Mouse (Mus musculus): Measurements from ENCODE around the gene Ndufs7.
"Not testable (repeated sequence)": the region's sequence is repeated elsewhere in the genome, so short reads cannot be mapped to it uniquely, and the experiment has no call there.

Gene Ndufs7

GRCm38 (mm10) chr10:80248971-80249640 lies at the start of gene Ndufs7:
Gene Ndufs7, plus strand, starts transcription at chr10:80249121.
- DNase-seq: peak; percentile 97

- peak; percentile 84 for DNase-seq
These were observed 49.4 kb upstream of the Ndufs7 start for GRCm38 (mm10) chr10:80199440-80200008.

GRCm38 (mm10) chr10:80200485-80200884 lies 48.4 kb upstream of the Ndufs7 start:
- no peak for DNase-seq

GRCm38 (mm10) chr10:80204055-80204454 lies 44.9 kb upstream of the Ndufs7 start:
- no peak for DNase-seq

GRCm38 (mm10) chr10:80207201-80207600 lies 41.7 kb upstream of the Ndufs7 start:
- DNase-seq: no peak

GRCm38 (mm10) chr10:80207676-80208075 lies 41.2 kb upstream of the Ndufs7 start:
- DNase-seq: no peak

GRCm38 (mm10) chr10:80208248-80208647 lies 40.7 kb upstream of the Ndufs7 start:
- no peak for DNase-seq

DNA sequence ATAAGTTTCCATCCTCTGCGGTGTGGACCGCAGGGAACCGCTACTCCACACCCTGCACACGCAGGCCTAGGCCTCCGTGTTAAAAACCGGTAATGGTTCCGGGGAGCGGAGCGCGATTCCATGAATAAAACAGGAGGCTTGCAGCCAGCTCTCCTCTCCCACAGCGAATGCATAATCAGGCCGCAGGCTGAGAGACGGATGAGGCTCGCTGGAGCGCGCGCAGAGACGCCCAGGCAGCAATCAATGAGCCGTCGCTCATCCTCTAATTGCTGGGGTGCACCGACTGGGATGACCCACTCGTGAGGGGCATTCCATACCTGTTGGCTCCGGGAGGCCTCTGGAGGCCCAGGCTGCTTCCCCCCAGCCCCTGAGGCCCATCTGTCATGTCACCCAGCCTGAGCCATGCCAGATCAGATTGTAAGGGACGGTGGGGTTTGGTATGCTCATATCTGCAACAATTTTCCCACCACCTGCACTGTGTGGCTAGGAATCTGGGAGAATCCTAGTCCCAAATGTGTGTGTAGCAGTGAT lies 40.0 kb upstream of the Ndufs7 start:
- no peak for DNase-seq

DNA sequence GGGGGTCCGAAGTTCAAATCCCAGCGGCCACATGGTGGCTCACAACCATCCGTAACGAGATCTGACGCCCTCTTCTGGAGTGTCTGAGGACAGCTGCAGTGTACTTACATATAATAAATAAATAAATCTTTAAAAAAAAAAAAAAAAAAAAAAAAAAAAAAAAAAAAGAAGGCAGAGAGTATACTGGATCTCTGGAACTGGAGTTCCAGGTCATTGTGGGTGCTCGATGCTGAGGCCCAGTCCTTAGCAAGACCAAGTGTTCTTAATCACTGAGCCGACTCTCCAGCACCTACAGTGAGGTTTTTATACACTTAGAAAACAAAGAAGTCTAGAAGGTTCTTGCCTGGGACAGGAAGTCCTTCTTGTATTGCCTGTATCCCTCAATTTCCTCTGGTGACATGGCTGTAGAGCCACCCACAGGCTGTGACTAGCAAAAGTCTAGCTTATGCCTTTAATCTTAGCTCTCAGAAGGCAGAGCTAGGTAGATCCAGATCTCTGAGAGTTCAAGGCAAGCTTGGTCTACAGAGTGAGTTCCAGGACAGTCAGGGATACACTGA lies 37.3 kb upstream of the Ndufs7 start:
- not testable (repeated sequence) for DNase-seq

- no peak for DNase-seq
These were observed 33.7 kb upstream of the Ndufs7 start for GRCm38 (mm10) chr10:80215048-80215772.

DNA sequence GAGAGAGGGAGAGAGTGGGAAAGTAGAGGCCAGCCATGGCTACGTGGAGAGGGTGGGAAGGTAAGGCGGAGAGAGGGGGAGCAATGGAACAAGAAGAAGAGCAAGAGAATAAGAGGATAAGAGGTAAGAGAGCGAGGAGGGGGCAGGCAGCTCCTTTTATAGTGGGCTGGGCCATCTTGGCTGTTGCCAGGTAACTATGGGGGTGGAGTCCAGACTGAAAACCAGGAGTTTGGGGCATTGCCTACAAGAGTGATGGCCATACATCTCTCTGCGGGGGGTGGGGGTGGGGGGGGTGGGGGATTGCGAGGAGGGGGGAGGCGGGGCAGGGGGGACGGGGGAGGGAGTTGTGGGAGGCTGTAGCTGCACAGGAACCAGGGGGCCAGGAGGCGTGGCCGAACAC lies 28.2 kb upstream of the Ndufs7 start:
- DNase-seq: no peak

GRCm38 (mm10) chr10:80223137-80223536 lies 25.8 kb upstream of the Ndufs7 start:
- DNase-seq: not testable (repeated sequence)

DNA sequence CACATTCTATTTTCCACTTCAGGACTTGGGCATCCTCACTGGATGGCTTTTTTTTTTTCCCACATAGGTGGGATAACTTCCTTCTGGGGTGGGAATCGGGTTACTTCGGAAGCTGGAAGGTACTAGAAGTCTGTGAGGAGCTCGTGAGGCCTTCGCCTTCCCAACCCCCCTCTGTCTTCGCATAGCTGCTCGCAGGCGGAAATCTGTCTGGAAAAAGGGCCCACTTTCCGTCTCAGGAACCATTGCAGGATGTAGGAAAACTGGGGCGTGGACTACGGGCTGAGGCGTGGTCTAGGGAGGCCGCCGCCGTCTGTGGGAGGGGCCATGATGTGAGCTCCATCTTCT lies 22.9 kb upstream of the Ndufs7 start:
- DNase-seq: no peak

- peak; percentile 99 for DNase-seq
These were observed 22.3 kb upstream of the Ndufs7 start, which contains the start of gene Mum1 for GRCm38 (mm10) chr10:80226416-80227165. Gene Mum1, plus strand, starts transcription at chr10:80226434.

- DNase-seq: peak; percentile 14
These were observed 21.8 kb upstream of the Ndufs7 start for GRCm38 (mm10) chr10:80227166-80227539.

DNA sequence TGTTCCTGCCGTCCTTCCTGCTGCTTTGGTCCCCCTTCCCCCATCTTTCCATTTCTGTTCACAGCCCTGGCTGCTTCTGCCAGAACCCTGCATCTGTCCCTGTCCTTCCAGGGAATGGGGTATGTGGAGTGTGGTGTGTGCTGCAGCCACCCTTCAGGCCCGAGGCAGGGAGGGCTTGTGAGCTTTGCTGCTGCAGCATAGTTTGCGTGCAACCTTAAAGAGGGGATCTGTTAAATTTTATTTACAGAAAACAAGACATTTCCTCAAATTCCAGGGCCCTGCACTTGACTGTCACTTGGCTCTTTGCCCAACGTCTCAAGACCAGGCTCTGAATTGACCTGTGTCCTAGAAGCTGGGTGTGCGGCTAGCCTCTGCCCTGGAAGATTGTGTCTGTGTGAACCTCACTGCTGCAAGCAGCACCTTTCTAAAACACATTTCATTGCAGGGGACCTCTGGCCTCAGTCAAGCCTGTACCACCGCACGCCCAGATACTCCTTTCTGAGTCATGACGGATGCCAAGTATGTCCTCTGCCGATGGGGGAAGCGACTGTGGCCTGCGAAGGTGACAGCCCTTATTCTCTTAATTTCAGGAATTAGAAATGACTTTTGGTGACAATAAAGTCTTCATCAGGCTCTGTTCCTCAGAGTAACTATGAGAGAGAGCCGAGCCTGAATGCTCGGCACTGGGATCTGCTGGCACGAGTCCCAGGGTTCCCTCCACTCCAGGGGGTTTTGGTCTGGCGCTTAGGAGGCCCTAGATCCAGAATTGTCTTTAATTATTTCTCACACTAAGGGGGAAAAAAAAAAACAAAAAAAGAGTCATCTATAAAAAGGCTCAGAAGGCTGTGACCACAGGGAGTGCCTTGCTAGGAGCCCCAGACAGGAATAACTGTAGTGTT lies 20.8 kb upstream of the Ndufs7 start:
- peak; percentile 58 for DNase-seq

DNA sequence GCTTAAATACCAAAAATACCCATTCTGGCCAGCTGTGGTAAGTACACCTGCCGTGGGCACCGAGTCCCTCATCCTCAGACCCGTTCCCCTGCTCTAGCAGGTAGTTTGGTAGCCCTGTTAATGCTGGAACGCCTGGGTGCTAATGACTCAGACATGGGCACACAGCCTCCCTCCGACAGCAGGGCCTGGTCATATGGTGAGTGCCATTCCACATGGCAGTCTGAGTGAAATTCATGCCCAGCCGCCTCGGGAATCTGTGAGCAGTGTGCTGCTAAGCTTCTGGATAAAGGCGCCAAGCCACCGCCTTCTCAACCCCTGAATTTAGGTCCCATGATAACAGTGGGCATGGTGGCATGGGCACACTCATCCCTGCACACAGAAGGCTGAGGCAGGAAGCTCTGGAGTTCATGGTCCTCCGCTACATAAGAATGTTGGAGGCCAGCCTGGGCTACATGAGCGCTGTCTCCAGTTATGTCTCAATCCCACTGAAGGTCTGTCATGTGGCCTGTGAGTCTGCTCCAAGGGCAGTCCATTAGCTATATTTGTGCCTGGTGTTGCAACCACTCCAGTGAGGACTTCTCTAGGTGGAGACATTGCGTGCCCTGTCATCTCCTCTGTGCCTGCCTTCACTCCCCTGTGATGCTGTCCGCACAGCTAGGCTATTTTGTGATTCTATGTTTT lies 12.6 kb upstream of the Ndufs7 start:
- no peak for DNase-seq

GRCm38 (mm10) chr10:80237020-80237419 lies 11.9 kb upstream of the Ndufs7 start:
- no peak for DNase-seq

- DNase-seq: no peak
These were observed 10.6 kb upstream of the Ndufs7 start for GRCm38 (mm10) chr10:80238306-80238705.

- DNase-seq: no peak
These were observed 9.1 kb upstream of the Ndufs7 start for GRCm38 (mm10) chr10:80239791-80240190.

DNA sequence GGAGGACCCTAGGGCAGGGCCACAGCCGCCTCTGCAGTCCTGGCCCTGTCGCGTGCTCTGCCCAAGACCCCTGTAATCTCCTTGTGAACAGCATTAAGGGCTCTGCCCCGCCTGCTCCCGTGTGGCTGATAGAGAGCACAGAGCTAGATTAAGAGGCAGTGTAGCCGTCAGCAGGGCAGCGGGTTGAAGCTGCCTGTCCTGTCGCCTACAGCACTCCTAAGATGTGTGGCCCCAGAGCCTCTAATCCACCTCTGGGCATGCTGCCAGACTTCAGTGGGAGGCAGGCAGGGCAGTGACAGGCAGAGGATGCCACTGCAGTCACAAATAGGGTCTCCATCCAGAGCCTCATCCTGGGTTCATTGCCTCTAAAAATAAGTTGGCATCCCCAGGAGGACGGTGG lies 6.8 kb upstream of the Ndufs7 start:
- DNase-seq: peak; percentile 62

Measured in cerebellum, adult 9-11 months (tissue).